Mouse (Mus musculus) embryonic facial prominence, embryonic 10.5 days (tissue): ENCODE results near the gene Gemin7. TPM values are rescaled to one million over a fixed set of nuclear protein-coding genes. Genes with fewer than 3 reads are reported as not detected.

Source experiments
- DNase-seq: peaks from one replicate; pipeline ENCODE4 v3.0.0-alpha.2; 2017; ENCODE audit warnings: low spot score
- H3K27ac ChIP-seq: fragments of 300-500 bp; sonication (generic); replicated peaks from 2 replicates; pipeline ENCODE4 v1.5.1; 2016; ENCODE audit warnings: mild to moderate bottlenecking
- H3K27me3 ChIP-seq: fragments of 300-500 bp; sonication (generic); replicated peaks from 2 replicates; pipeline ENCODE4 v1.6.1; 2016; ENCODE audit warnings: low read depth, mild to moderate bottlenecking; ENCODE audit not compliant: poor library complexity, severe bottlenecking
- H3K36me3 ChIP-seq: fragments of 300-500 bp; sonication (generic); replicated peaks from 2 replicates; pipeline ENCODE4 v1.6.1; 2016; ENCODE audit warnings: mild to moderate bottlenecking, moderate library complexity
- H3K4me1 ChIP-seq: fragments of 300-500 bp; sonication (generic); 2 replicates; pipeline ENCODE4 v1.6.1; 2016
- H3K4me3 ChIP-seq: fragments of 300-500 bp; sonication (generic); 2 replicates; pipeline ENCODE4 v1.5.1; 2016; ENCODE audit warnings: mild to moderate bottlenecking, moderate library complexity
- H3K9me3 ChIP-seq: fragments of 300-500 bp; sonication (generic); 2 replicates; pipeline ENCODE4 v1.6.1; 2016; ENCODE audit warnings: mild to moderate bottlenecking
- WGBS: fragments of 180-500 bp; shearing (Covaris S2); methylation state at CpG from one replicate; pipeline ENCODE4 v1.1.7; 2016; 5-methylcytosine and 5-hydroxymethylcytosine counted together
- polyA plus RNA-seq: library from polyadenylated mRNA; unstranded; fragments of >200 nt; fragmentation: Nextera tagmentation; extraction: Ambion mirVana; gene quantifications from 2 replicates; pipeline ENCODE4 v1.2.1, GENCODE M21; 2016

Gene Gemin7
- polyA plus RNA-seq, 1 experiment from 2014 or later, result 187 TPM

GRCm38 (mm10) chr7:19557086-19557485, 20.3 kb downstream of the Gemin7 start:
- 91% methylated on average over 2 of the region's 2 CpGs for WGBS
- Histone ChIP-seq H3K27ac (no peak overlapping the region), H3K9me3 (no peaks in the 10 kb centered on the region), H3K4me1 (peaks cover 34% of the 10 kb centered on the region), H3K4me3 (no peak overlapping the region), H3K27me3 (no peaks in the 10 kb centered on the region), H3K36me3 (peaks cover 75% of the 10 kb centered on the region)
- DNase-seq, result no peak

DNA sequence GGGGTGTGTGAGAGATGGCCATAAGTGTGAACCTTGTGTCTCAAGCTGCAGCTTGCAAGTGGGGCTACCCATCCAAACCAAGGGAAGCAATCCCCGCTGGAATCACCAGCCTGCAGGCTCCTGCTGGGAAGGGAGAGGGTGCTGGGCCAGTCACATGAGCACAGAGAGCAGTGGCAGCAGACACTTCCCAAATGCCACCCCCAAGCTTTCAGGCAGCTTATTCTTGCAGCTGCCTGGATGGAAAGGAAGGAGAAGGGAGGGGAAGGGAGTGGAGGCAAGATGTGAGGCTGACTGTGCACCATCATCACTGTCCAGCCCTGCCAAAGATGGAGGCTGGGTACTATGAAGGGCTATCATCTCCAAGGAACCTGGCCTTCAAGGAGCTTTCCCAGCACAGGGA, 23.2 kb downstream of the Gemin7 start:
- H3K27me3 ChIP-seq, result no peaks in the 10 kb centered on the region
- peaks cover 12% of the 10 kb centered on the region for H3K4me1 ChIP-seq
- no peak for DNase-seq
- no peaks in the 10 kb centered on the region for H3K9me3 ChIP-seq
- no peak overlapping the region for H3K27ac ChIP-seq
- H3K4me3 ChIP-seq, result no peak overlapping the region
- peaks cover 79% of the 10 kb centered on the region for H3K36me3 ChIP-seq
- 74% methylated on average over 1 of the region's 1 CpGs for WGBS

DNA sequence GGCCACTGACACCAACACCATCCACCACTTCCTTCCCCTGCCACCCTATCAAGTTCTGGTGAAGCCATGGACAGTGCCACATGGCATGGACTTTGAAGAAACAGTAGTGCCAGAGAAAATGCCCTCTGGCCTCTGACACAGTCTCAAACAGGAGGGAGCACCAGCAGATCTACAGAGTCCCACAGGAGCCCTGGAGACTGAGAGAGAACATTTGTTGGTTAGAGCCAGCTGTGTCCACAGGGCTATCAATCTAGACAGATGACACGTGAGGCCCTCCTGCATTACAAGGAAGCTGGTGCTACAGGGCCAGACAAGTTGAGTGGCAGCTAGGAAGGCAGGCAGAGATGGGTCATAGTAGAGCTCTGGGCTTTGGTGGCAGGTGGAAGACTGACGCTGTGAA, 25.0 kb downstream of the Gemin7 start:
- no peak overlapping the region for H3K27ac ChIP-seq
- H3K9me3 ChIP-seq, result no peaks in the 10 kb centered on the region
- no peaks in the 10 kb centered on the region for H3K4me1 ChIP-seq
- DNase-seq, result no peak
- peaks cover 71% of the 10 kb centered on the region for H3K36me3 ChIP-seq
- WGBS, result 82% methylated on average over 2 of the region's 2 CpGs
- H3K4me3 ChIP-seq, result no peak overlapping the region
- no peaks in the 10 kb centered on the region for H3K27me3 ChIP-seq

GRCm38 (mm10) chr7:19551634-19552033, 25.8 kb downstream of the Gemin7 start:
- WGBS, result 88% methylated on average over 5 of the region's 5 CpGs
- Histone ChIP-seq H3K27me3 (no peaks in the 10 kb centered on the region), H3K36me3 (peaks cover 68% of the 10 kb centered on the region), H3K4me3 (no peak overlapping the region), H3K27ac (no peak overlapping the region), H3K4me1 (peaks cover 4% of the 10 kb centered on the region; the same call in 1 of the 2 replicates), H3K9me3 (no peaks in the 10 kb centered on the region)
- DNase-seq, result no peak

DNA sequence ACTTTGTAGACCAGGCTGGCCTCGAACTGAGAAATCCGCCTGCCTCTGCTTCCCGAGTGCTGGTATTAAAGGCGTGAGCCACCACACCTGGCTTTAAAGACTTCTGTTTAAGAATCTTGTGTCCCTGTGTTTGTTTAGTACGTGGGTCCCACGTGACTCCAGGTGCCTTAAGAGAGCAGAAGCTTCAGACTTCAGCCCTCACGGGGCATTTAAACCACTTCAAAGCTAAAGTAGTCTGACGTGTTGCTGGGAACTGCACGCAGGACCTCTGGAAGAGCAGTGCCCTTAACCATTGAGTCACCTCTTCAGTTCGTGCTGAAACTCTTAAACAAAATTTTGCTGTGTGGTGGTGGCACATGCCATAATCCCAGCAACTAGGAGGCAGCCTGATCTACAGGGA, 28.0 kb downstream of the Gemin7 start:
- DNase-seq, result no peak
- WGBS, result 91% methylated on average over 10 of the region's 10 CpGs
- Histone ChIP-seq H3K4me3 (no peak overlapping the region), H3K27me3 (no peaks in the 10 kb centered on the region), H3K9me3 (no peaks in the 10 kb centered on the region), H3K36me3 (peaks cover 47% of the 10 kb centered on the region), H3K27ac (no peak overlapping the region), H3K4me1 (peaks cover 6% of the 10 kb centered on the region; the same call in 1 of the 2 replicates)

DNA sequence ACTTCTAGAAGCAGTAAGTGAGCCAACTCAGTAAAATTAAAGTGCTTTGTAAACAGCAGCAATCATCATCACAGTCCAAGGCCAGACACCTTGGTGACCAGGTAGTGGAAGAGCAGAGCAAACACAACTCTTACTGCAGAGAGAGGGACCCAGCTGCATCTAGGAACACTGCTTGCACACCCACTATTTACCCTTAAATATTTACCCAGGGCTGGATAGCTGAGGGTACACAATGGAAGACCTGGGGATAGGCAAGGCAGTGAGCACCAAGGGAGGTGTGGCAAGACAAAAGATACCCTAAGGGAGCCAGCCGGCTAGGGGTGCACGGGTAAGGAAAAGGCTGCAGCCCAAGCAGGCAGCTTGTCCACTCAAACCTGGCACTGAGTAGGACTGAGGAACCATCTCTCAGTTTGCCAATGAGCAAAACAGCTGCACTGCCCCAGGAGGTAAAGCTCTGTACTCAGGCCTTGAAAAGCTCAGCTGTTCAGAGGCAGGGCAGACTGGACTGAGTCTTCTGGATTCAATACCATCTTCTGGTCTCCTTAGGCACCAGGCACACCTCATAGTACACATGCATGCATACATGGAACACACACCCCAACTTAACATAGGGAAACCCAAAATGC, 29.9 kb downstream of the Gemin7 start:
- WGBS, result 63% methylated on average over 2 of the region's 2 CpGs
- H3K27ac ChIP-seq, result no peak overlapping the region

GRCm38 (mm10) chr7:19546007-19546406, 31.4 kb downstream of the Gemin7 start:
- H3K27ac ChIP-seq, result no peak overlapping the region
- peaks cover 22% of the 10 kb centered on the region for H3K4me1 ChIP-seq
- no peak for DNase-seq
- 79% methylated on average over 3 of the region's 3 CpGs for WGBS
- H3K9me3 ChIP-seq, result no peaks in the 10 kb centered on the region
- peaks cover 27% of the 10 kb centered on the region for H3K36me3 ChIP-seq
- no peaks in the 10 kb centered on the region for H3K27me3 ChIP-seq
- H3K4me3 ChIP-seq, result no peak overlapping the region

More for the DNA sequence above, 29.9 kb downstream of the Gemin7 start:
- Histone ChIP-seq H3K9me3 (no peaks in the 10 kb centered on the region), H3K36me3 (peaks cover 27% of the 10 kb centered on the region), H3K27me3 (no peaks in the 10 kb centered on the region), H3K4me1 (peaks cover 8% of the 10 kb centered on the region), H3K4me3 (no peak overlapping the region)
- no peak for DNase-seq

DNA sequence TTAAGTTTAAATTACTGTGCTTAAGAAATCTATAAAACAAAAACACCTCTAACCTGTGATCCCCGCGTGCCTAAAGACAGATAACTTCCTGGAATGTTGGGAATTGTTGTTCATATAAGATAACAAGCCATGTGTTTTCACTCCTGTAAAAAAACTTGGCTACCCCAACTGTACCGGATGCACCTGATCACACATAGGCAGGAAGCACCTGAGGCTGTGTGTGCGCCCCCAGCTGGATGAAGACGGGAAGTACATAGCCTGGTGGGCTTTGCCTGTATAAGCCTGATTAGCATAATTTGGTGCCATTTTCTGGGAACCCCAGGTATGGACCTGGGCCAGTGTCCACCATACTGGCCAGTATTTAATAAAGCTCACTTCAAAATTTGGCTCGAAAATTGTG, 33.8 kb downstream of the Gemin7 start:
- H3K9me3 ChIP-seq, result no peaks in the 10 kb centered on the region
- WGBS, result 62% methylated on average over 6 of the region's 6 CpGs
- DNase-seq, result no peak
- H3K27ac ChIP-seq, result no peak overlapping the region
- H3K36me3 ChIP-seq, result peaks cover 28% of the 10 kb centered on the region
- peaks cover 26% of the 10 kb centered on the region for H3K4me1 ChIP-seq
- H3K27me3 ChIP-seq, result no peaks in the 10 kb centered on the region
- H3K4me3 ChIP-seq, result no peak overlapping the region

DNA sequence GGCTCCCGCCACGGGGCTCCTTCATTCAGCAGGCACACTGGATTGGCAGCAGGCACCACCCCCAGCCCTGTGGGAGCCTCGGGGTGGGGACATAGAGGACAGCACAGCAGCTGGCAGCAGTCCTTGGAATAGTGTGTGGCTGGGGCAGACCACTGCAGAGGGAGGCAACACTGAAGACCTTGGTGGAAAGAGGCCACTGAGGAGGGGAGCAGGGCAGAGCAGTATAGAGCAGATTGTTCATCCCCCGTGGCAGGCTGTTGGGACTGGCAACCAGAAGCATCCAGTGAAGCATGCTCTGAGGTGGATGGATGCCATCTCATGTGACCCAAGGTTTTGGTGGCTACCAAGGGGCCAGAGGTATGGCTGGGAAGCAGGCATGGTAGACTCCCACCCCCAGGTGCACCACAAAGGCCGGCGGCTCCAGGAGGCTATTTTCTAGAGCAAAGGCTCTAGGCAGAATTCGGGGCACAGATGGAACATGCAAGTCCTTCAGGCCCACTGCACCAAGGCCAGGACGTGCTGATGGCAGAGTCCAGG, 35.2 kb downstream of the Gemin7 start:
- no peak for DNase-seq
- Histone ChIP-seq H3K9me3 (no peaks in the 10 kb centered on the region), H3K4me1 (peaks cover 26% of the 10 kb centered on the region), H3K27me3 (no peaks in the 10 kb centered on the region), H3K36me3 (peaks cover 27% of the 10 kb centered on the region), H3K4me3 (no peak overlapping the region), H3K27ac (no peak overlapping the region)
- 77% methylated on average over 8 of the region's 8 CpGs for WGBS

DNA sequence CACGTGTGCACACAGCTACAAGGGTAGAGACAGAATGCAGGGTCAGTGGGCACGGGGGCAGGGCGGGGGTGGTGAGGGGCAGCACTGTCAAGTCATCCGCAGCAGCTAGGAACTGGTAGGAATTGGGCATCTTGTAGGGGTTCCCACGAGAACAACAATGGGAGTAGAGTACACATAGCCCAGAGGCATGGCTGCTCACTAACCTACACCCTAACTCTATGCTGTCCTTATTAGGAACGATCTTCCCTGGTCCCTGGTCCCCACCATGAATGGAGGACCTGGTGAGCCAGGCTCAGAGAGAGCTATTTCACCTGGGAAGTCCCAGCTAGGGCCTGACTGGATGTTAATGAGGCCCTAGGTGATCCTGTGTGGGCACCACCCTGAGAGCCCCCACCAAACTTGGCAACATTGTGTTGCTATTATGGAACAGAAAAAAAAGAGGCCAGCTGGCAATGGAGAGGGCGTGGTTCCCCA, 35.7 kb downstream of the Gemin7 start:
- Histone ChIP-seq H3K9me3 (no peaks in the 10 kb centered on the region), H3K27me3 (no peaks in the 10 kb centered on the region), H3K27ac (no peak overlapping the region), H3K4me3 (no peak overlapping the region), H3K4me1 (peaks cover 23% of the 10 kb centered on the region), H3K36me3 (peaks cover 23% of the 10 kb centered on the region)
- no peak for DNase-seq
- WGBS, result 82% methylated on average over 7 of the region's 7 CpGs

- no peaks in the 10 kb centered on the region for H3K9me3 ChIP-seq
- DNase-seq, result no peak
- no peak overlapping the region for H3K27ac ChIP-seq
- WGBS, result 81% methylated on average over 2 of the region's 2 CpGs
- H3K27me3 ChIP-seq, result no peaks in the 10 kb centered on the region
- peaks cover 20% of the 10 kb centered on the region for H3K4me1 ChIP-seq
- H3K4me3 ChIP-seq, result no peak overlapping the region
- peaks cover 25% of the 10 kb centered on the region for H3K36me3 ChIP-seq
Observed at GRCm38 (mm10) chr7:19540771-19541566, 36.4 kb downstream of the Gemin7 start.

DNA sequence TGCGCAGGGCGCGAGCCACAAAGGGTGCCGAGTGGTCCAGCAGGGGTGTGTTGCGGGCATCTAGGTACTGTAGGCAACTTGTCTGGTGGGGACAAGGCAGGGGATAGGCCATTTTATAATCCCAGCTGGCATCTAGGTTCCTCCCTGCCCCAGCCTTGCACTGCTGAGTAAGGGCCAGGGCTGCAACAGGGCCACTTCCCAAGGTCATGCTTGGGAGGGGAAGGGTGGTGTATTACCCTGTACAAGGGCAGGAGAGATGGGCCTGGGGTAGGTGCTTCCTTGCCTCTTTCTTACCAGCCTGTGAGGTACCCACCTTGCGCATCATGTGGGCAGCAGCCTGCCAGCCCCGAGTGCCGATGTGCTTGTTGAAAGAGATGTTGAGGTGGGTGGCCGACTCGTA, 42.7 kb downstream of the Gemin7 start:
- no peak for DNase-seq
- Histone ChIP-seq H3K4me3 (no peak overlapping the region), H3K27ac (no peak overlapping the region), H3K4me1 (no peaks in the 10 kb centered on the region), H3K36me3 (peaks cover 75% of the 10 kb centered on the region), H3K27me3 (no peaks in the 10 kb centered on the region), H3K9me3 (no peaks in the 10 kb centered on the region)
- 96% methylated on average over 10 of the region's 10 CpGs for WGBS

- H3K27ac ChIP-seq, result no peak overlapping the region
- no peak overlapping the region for H3K4me3 ChIP-seq
- 94% methylated on average over 14 of the region's 14 CpGs for WGBS
- peaks cover 83% of the 10 kb centered on the region for H3K36me3 ChIP-seq
- H3K9me3 ChIP-seq, result no peaks in the 10 kb centered on the region
- H3K27me3 ChIP-seq, result no peaks in the 10 kb centered on the region
- DNase-seq, result no peak
- no peaks in the 10 kb centered on the region for H3K4me1 ChIP-seq
Observed at GRCm38 (mm10) chr7:19532240-19532639, 45.2 kb downstream of the Gemin7 start.
